Mouse (Mus musculus) macrophage (primary cell): ENCODE results near the gene Lrrc10b. TPM values are rescaled to one million over a fixed set of nuclear protein-coding genes. Genes with fewer than 3 reads are reported as not detected.

Experiments
- H3K27ac ChIP-seq: fragments of 350-480 bp; formaldehyde crosslinking; 2 replicates; pipeline ENCODE4 v1.9.0; 2021
- H3K36me3 ChIP-seq: fragments of 350-480 bp; formaldehyde crosslinking; 2 replicates; pipeline ENCODE4 v1.9.0; 2021; ENCODE audit errors: inconsistent target
- H3K4me3 ChIP-seq: fragments of 350-480 bp; formaldehyde crosslinking; 2 replicates; pipeline ENCODE4 v1.9.0; 2021; ENCODE audit errors: inconsistent target
- H3K79me2 ChIP-seq: fragments of 350-480 bp; formaldehyde crosslinking; 2 replicates; pipeline ENCODE4 v1.9.0; 2021; ENCODE audit errors: inconsistent target
- WGBS: methylation state at CpG from one replicate; pipeline ENCODE4 v1.1.7; 2026; ENCODE audit warnings: inconsistent platforms; ENCODE audit not compliant: missing documents; 5-methylcytosine and 5-hydroxymethylcytosine counted together
- polyA plus RNA-seq: library from polyadenylated mRNA; stranded (reverse); fragments of 250-400 nt; gene quantifications from 3 replicates; pipeline ENCODE4 v1.2.4, GENCODE M21; 2018; ENCODE audit warnings: inconsistent platforms

Gene Lrrc10b
- polyA plus RNA-seq, 1 experiment from 2014 or later, result 0.09 TPM

- Histone ChIP-seq H3K4me3 (no peak overlapping the region), H3K36me3 (no peaks in the 10 kb centered on the region), H3K27ac (no peak overlapping the region), H3K79me2 (no peaks in the 10 kb centered on the region)
- 72% methylated on average over 4 of the region's 4 CpGs for WGBS
These were observed 25.4 kb downstream of the Lrrc10b start for GRCm38 (mm10) chr19:10431841-10432240.

- Histone ChIP-seq H3K36me3 (no peaks in the 10 kb centered on the region), H3K4me3 (no peak overlapping the region), H3K27ac (no peak overlapping the region), H3K79me2 (no peaks in the 10 kb centered on the region)
- 67% methylated on average over 3 of the region's 3 CpGs for WGBS
These were observed 25.9 kb downstream of the Lrrc10b start for GRCm38 (mm10) chr19:10431410-10431809.

DNA sequence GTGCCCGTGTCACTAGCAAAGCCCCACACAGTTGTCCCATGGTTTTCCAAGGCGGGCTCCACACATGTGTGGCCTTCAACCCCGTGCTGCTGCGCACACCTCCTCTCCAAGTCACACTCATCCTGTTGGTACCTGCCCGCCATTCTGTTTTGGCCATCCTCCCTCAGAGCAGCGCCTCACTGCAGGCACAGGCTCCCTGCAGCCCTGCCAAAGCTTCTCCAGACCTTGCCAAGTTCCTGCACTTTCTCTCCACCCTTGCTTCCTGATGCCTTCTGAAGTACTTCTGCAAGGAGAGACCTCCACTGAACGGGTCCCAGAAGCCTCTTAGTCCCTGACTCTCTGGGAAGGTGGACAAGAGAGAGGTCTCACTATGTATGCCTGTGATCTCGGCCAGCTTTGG lies 27.9 kb downstream of the Lrrc10b start:
- 75% methylated on average over 8 of the region's 8 CpGs for WGBS
- H3K4me3 ChIP-seq, result no peak overlapping the region
- H3K79me2 ChIP-seq, result no peaks in the 10 kb centered on the region
- H3K36me3 ChIP-seq, result no peaks in the 10 kb centered on the region
- H3K27ac ChIP-seq, result no peak overlapping the region

GRCm38 (mm10) chr19:10427431-10427830 lies 29.8 kb downstream of the Lrrc10b start:
- WGBS, result 89% methylated on average over 9 of the region's 9 CpGs
- H3K4me3 ChIP-seq, result no peak overlapping the region
- no peak overlapping the region for H3K27ac ChIP-seq
- H3K36me3 ChIP-seq, result no peaks in the 10 kb centered on the region
- H3K79me2 ChIP-seq, result no peaks in the 10 kb centered on the region

DNA sequence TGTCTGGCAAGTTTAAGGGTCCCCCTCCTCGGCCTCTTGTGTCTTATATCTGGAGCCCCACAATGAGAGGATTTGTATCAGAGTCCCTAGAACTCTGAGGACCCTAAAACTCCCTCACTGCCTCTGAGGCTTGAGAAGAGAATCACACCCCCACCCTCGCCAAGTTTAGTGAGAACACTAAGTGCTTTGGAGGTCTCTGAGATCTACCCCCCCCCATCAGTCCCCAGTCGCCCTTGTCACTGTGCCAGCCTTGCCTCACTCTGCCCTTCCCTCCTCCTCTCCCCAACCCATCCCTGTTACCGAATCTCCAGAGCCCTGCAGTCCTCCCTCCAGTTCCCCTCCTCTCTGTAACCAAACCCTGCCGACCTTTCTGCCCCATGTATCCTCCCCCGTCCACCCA lies 30.5 kb downstream of the Lrrc10b start:
- Histone ChIP-seq H3K27ac (no peak overlapping the region), H3K4me3 (no peak overlapping the region), H3K79me2 (no peaks in the 10 kb centered on the region), H3K36me3 (no peaks in the 10 kb centered on the region)
- WGBS, result 80% methylated on average over 6 of the region's 6 CpGs

DNA sequence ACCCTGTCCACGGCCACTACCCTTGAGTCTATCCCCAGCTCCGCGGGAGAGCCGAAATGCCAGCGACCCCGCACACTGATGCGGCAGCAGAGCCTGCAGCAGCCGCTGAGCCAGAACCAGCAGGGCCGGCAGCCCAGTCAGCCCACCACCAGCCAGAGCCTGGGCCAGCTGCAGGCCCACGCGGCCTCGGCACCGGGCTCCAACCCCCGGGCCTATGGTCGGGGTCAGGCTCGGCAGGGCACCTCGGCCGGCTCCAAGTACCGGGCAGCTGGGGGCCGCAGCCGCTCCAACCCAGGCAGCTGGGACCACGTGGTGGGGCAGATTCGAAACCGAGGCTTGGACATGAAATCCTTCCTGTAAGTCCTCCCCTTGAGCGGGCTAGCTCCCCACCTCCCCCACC lies 31.0 kb downstream of the Lrrc10b start:
- Histone ChIP-seq H3K4me3 (no peak overlapping the region), H3K27ac (no peak overlapping the region), H3K36me3 (no peaks in the 10 kb centered on the region), H3K79me2 (no peaks in the 10 kb centered on the region)
- WGBS, result 57% methylated on average over 25 of the region's 25 CpGs

- Histone ChIP-seq H3K4me3 (no peak overlapping the region), H3K79me2 (no peaks in the 10 kb centered on the region), H3K27ac (no peak overlapping the region), H3K36me3 (no peaks in the 10 kb centered on the region)
- WGBS, result 47% methylated on average over 13 of the region's 13 CpGs
These were observed 31.6 kb downstream of the Lrrc10b start for GRCm38 (mm10) chr19:10425484-10426270.

- Histone ChIP-seq H3K27ac (no peak overlapping the region), H3K4me3 (no peak overlapping the region), H3K36me3 (no peaks in the 10 kb centered on the region), H3K79me2 (no peaks in the 10 kb centered on the region)
- WGBS, result 72% methylated on average over 1 of the region's 1 CpGs
These were observed 32.5 kb downstream of the Lrrc10b start for GRCm38 (mm10) chr19:10424751-10425150.

- no peaks in the 10 kb centered on the region for H3K36me3 ChIP-seq
- 5% methylated on average over 40 of the region's 53 CpGs for WGBS
These were observed 35.0 kb downstream of the Lrrc10b start for GRCm38 (mm10) chr19:10421986-10422976.

DNA sequence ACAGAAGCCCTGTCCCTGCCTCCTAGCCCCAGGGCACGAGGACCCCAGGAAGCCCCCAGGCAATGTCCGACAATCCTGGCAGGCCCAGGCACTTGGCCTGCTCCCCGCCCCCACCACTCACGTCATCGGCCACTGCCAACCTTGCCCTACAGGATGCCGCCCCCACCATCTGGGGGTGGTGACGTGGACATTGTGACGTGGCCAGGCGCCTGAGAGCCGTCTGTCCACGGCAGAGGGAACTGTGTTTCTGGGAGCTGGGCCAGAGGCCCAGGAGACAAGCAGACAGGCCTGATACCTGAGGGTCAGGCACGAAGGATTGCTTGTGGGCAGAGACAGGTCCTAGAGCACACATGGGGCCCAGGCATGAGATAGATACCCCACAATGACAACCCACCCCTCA lies 39.8 kb downstream of the Lrrc10b start:
- Histone ChIP-seq H3K4me3 (no peak overlapping the region), H3K27ac (no peak overlapping the region), H3K36me3 (no peaks in the 10 kb centered on the region), H3K79me2 (no peaks in the 10 kb centered on the region)
- WGBS, result 80% methylated on average over 7 of the region's 12 CpGs

More at GRCm38 (mm10) chr19:10421986-10422976, 35.0 kb downstream of the Lrrc10b start:
- Histone ChIP-seq H3K79me2 (no peaks in the 10 kb centered on the region), H3K4me3 (no peak overlapping the region), H3K27ac (no peak overlapping the region)

GRCm38 (mm10) chr19:10416889-10417288 lies 40.4 kb downstream of the Lrrc10b start:
- no peak overlapping the region for H3K4me3 ChIP-seq
- no peak overlapping the region for H3K27ac ChIP-seq
- no peaks in the 10 kb centered on the region for H3K79me2 ChIP-seq
- WGBS, result 71% methylated on average over 8 of the region's 8 CpGs
- H3K36me3 ChIP-seq, result no peaks in the 10 kb centered on the region

DNA sequence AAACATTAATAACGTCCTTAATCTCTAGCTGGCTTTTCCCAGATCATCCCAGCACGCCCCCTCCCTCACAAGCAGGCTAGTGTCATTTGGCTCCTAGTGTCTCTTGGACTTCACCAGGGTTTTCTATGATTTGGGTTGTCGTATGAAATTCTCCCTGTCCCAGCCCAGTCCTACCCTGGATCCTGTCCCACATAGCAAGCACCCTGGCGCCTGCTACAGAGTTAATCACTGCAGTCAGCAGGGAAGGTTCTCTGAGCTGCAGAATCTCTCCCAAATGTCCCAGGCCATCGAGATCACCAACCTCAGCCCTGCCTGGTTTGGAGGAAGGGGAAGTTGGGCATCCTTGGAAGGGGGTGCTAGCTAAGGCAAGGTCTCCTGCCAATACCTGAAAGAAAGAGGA lies 41.8 kb downstream of the Lrrc10b start:
- no peak overlapping the region for H3K27ac ChIP-seq
- WGBS, result 75% methylated on average over 5 of the region's 5 CpGs
- H3K4me3 ChIP-seq, result no peak overlapping the region
- no peaks in the 10 kb centered on the region for H3K79me2 ChIP-seq
- H3K36me3 ChIP-seq, result no peaks in the 10 kb centered on the region

DNA sequence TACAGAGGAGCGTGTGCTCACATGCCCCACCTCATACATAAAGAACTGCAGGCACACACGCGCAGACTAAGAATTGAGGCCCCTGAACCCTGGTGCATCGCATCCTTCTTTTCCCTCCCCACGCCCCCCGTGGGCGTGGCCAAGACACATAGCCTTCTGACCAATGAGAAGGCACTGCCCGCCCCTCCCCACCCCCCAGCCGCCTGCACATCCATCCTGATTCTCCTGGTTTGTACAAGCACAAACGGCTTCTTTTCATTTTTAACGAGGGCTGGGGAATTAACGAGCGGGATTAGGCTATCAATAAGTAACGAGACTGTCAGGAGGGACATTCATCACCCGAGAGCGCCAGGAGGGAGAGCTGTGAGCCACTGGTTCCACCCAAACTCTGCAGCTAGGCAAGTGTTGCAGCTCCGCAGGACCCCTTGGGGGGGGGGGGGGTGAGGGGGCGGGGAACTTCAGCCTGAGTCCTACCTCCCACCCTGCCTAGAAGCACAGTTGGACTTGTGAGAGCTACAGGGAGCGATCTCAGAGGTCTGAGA lies 43.5 kb downstream of the Lrrc10b start:
- WGBS, result 8% methylated on average over 17 of the region's 19 CpGs
- no peak overlapping the region for H3K4me3 ChIP-seq
- no peak overlapping the region for H3K27ac ChIP-seq
- H3K79me2 ChIP-seq, result no peaks in the 10 kb centered on the region
- no peaks in the 10 kb centered on the region for H3K36me3 ChIP-seq
